Mouse (Mus musculus) heart, embryonic 16.5 days (tissue): ENCODE measurements at regions not wholly inside any gene's neighbourhood (a gene's known extent, or its start where the extent isn't known, plus 50 kb on each side); places are given as distances from the start of the nearest gene placed in this dataset.

Source experiments
- ATAC-seq: fragments of 200-750 bp; cut with Nextera tagmentation; replicated peaks from 2 replicates; pipeline ENCODE4 v1.8.0; 2017; ENCODE audit warnings: moderate number of reproducible peaks; ENCODE audit not compliant: insufficient read depth, low FRiP score; ENCODE audit errors: extremely low read depth
- H3K27ac ChIP-seq: fragments of 300-500 bp; sonication (generic); 2 replicates; pipeline ENCODE4 v1.5.1; 2014; ENCODE audit warnings: mild to moderate bottlenecking, low read length, control low read depth, moderate library complexity
- H3K27me3 ChIP-seq: fragments of 300-500 bp; sonication (generic); 2 replicates; pipeline ENCODE4 v1.6.1; 2014; ENCODE audit warnings: low read length, mixed read lengths; ENCODE audit not compliant: control insufficient read depth, insufficient read depth
- H3K36me3 ChIP-seq: fragments of 300-500 bp; sonication (generic); 2 replicates; pipeline ENCODE4 v1.6.1; 2014; ENCODE audit not compliant: control insufficient read depth, insufficient read depth
- H3K4me1 ChIP-seq: fragments of 300-500 bp; sonication (generic); 2 replicates; pipeline ENCODE4 v1.6.1; 2014; ENCODE audit warnings: low read length, mixed read lengths; ENCODE audit not compliant: control insufficient read depth, insufficient read depth
- H3K4me2 ChIP-seq: fragments of 300-500 bp; sonication (generic); 2 replicates; pipeline ENCODE4 v1.6.1; 2014; ENCODE audit warnings: low read depth, mild to moderate bottlenecking, control low read depth, low read length
- H3K4me3 ChIP-seq: fragments of 300-500 bp; sonication (generic); 2 replicates; pipeline ENCODE4 v1.5.1; 2014; ENCODE audit warnings: mild to moderate bottlenecking, control low read depth, low read length
- H3K9ac ChIP-seq: fragments of 300-500 bp; sonication (generic); 2 replicates; pipeline ENCODE4 v1.6.1; 2014; ENCODE audit warnings: low read length, control low read depth
- H3K9me3 ChIP-seq: fragments of 300-500 bp; sonication (generic); replicated peaks from 2 replicates; pipeline ENCODE4 v1.6.1; 2016; ENCODE audit warnings: low read length; ENCODE audit not compliant: control insufficient read depth
- WGBS: fragments of 180-500 bp; shearing (Covaris S2); extraction: QIAGEN DNeasy Blood & Tissue Kit; methylation state at CpG from one replicate; pipeline ENCODE4 v1.1.7; 2014; 5-methylcytosine and 5-hydroxymethylcytosine counted together

GRCm38 (mm10) chr9:56562440-56562839 is 144.0 kb downstream of the Hmg20a start:
- H3K4me2 ChIP-seq = no peak overlapping the region
- H3K4me3 ChIP-seq = no peak overlapping the region
- H3K36me3 ChIP-seq = no peaks in the 10 kb centered on the region
- no peak overlapping the region for H3K27ac ChIP-seq
- H3K9ac ChIP-seq = no peak overlapping the region
- no peak for ATAC-seq
- H3K27me3 ChIP-seq = no peaks in the 10 kb centered on the region
- peaks cover 9% of the 10 kb centered on the region for H3K4me1 ChIP-seq
- no peaks in the 10 kb centered on the region for H3K9me3 ChIP-seq
- 58% methylated on average over 7 of the region's 7 CpGs for WGBS

- no peak overlapping the region for H3K9ac ChIP-seq
- no peaks in the 10 kb centered on the region for H3K27me3 ChIP-seq
- no peak for ATAC-seq
- no peaks in the 10 kb centered on the region for H3K36me3 ChIP-seq
- no peaks in the 10 kb centered on the region for H3K9me3 ChIP-seq
- no peak overlapping the region for H3K27ac ChIP-seq
- 27% methylated on average over 11 of the region's 11 CpGs for WGBS
- no peak overlapping the region for H3K4me2 ChIP-seq
- H3K4me1 ChIP-seq = peaks cover 9% of the 10 kb centered on the region
- no peak overlapping the region for H3K4me3 ChIP-seq
Measured at GRCm38 (mm10) chr9:56564048-56564737, 145.8 kb downstream of the Hmg20a start.
